Mouse (Mus musculus): Measurements from ENCODE around the gene Hist1h3e. TPM values are rescaled to one million over a fixed set of nuclear protein-coding genes. Genes with fewer than 3 reads are reported as not detected.
A peak's percentile ranks its signal among the peaks of the same experiment; 100 is the strongest.
"Not testable (repeated sequence)": the region's sequence is repeated elsewhere in the genome, so short reads cannot be mapped to it uniquely, and the experiment has no call there.

The Hist1h3e gene
- polyA plus RNA-seq, 1 experiment from 2014 or later: 2.6 TPM

GRCm38 (mm10) chr13:23577835-23578234 is 15.7 kb upstream of the Hist1h3e start:
- Histone ChIP-seq H3K9ac (replicated peaks) (no peak overlapping the region), H3K4me2 (replicated peaks) (no peak overlapping the region), H3K4me1 (peaks cover 40% of the 10 kb centered on the region), H3K36me3 (no peaks in the 10 kb centered on the region), H3K4me3 (no peak overlapping the region), H3K27ac (replicated peaks) (no peak overlapping the region), H3K27me3 (no peaks in the 10 kb centered on the region), H3K9me3 (no peaks in the 10 kb centered on the region)
- 93% methylated on average over 1 of the region's 1 CpGs for WGBS
- no peak for ATAC-seq (replicated peaks)

GRCm38 (mm10) chr13:23576906-23577639 is 14.9 kb upstream of the Hist1h3e start:
- no peaks in the 10 kb centered on the region for H3K36me3 ChIP-seq
- 32% methylated on average over 6 of the region's 6 CpGs for WGBS
- no peaks in the 10 kb centered on the region for H3K27me3 ChIP-seq
- no peak for ATAC-seq (replicated peaks)
- peak overlapping the region; percentile 74 for H3K9ac ChIP-seq (replicated peaks)
- H3K9me3 ChIP-seq: no peaks in the 10 kb centered on the region
- H3K4me3 ChIP-seq: peak overlapping the region; percentile 47
- peak overlapping the region; percentile 72 for H3K4me2 ChIP-seq (replicated peaks)
- H3K4me1 ChIP-seq: peaks cover 40% of the 10 kb centered on the region
- peak overlapping the region; percentile 97 for H3K27ac ChIP-seq (replicated peaks)

GRCm38 (mm10) chr13:23576351-23576881 is 14.2 kb upstream of the Hist1h3e start:
- Histone ChIP-seq H3K9me3 (no peaks in the 10 kb centered on the region), H3K4me3 (peak overlapping the region; percentile 47), H3K9ac (replicated peaks) (peak overlapping the region; percentile 74), H3K27ac (replicated peaks) (peak overlapping the region; percentile 97), H3K4me1 (peaks cover 37% of the 10 kb centered on the region), H3K27me3 (no peaks in the 10 kb centered on the region), H3K4me2 (replicated peaks) (peak overlapping the region; percentile 72), H3K36me3 (no peaks in the 10 kb centered on the region)
- no peak for ATAC-seq (replicated peaks)
- WGBS: 2% methylated on average over 7 of the region's 7 CpGs

- not testable (repeated sequence) for H3K9me3 ChIP-seq; H3K36me3 ChIP-seq; H3K27me3 ChIP-seq; ATAC-seq (replicated peaks)
- WGBS: under 1% methylated on average over 15 of the region's 40 CpGs
- H3K4me1 ChIP-seq: peaks cover 35% of the 10 kb centered on the region
- H3K27ac ChIP-seq (replicated peaks): peak overlapping the region; percentile 97
- H3K4me3 ChIP-seq: peak overlapping the region; percentile 47
- H3K9ac ChIP-seq (replicated peaks): peak overlapping the region; percentile 74
- H3K4me2 ChIP-seq (replicated peaks): peak overlapping the region; percentile 72
These were observed 13.7 kb upstream of the Hist1h3e start for GRCm38 (mm10) chr13:23575864-23576313.

GRCm38 (mm10) chr13:23575271-23575851 is 13.2 kb upstream of the Hist1h3e start, which contains the start of gene Hist1h3d:
Hist1h3d (plus strand) TSS chr13:23575763.
- Histone ChIP-seq H3K9ac (replicated peaks) (peak within 1 kb of the TSS; percentile 74), H3K4me1 (peaks cover 34% of the 10 kb centered on the region), H3K36me3 (no peaks in the 10 kb centered on the region), H3K27me3 (no peaks in the 10 kb centered on the region), H3K27ac (replicated peaks) (peak within 1 kb of the TSS; percentile 97), H3K4me2 (replicated peaks) (peak within 1 kb of the TSS; percentile 72), H3K4me3 (peak within 1 kb of the TSS; percentile 47), H3K9me3 (no peaks in the 10 kb centered on the region)
- peak; percentile 61 for ATAC-seq (replicated peaks)
- under 1% methylated on average over 18 of the region's 18 CpGs for WGBS

GRCm38 (mm10) chr13:23574546-23575170 is 12.5 kb upstream of the Hist1h3e start:
- Histone ChIP-seq H3K4me2 (replicated peaks) (peak overlapping the region; percentile 72), H3K27ac (replicated peaks) (peak overlapping the region; percentile 97), H3K9ac (replicated peaks) (peak overlapping the region; percentile 43; the same call in 1 of the 2 replicates), H3K4me1 (peaks cover 38% of the 10 kb centered on the region), H3K4me3 (peak overlapping the region; percentile 50)
- not testable (repeated sequence) for H3K36me3 ChIP-seq; ATAC-seq (replicated peaks); H3K9me3 ChIP-seq; H3K27me3 ChIP-seq
- WGBS: 0% methylated on average over 13 of the region's 39 CpGs

- H3K36me3 ChIP-seq, H3K9me3 ChIP-seq, H3K27me3 ChIP-seq: not testable (repeated sequence)
- under 1% methylated on average over 40 of the region's 42 CpGs for WGBS
- Histone ChIP-seq H3K27ac (replicated peaks) (peak within 1 kb of the TSS; percentile 97), H3K4me1 (peaks cover 38% of the 10 kb centered on the region), H3K9ac (replicated peaks) (peak within 1 kb of the TSS; percentile 69), H3K4me3 (peak within 1 kb of the TSS; percentile 50), H3K4me2 (replicated peaks) (peak within 1 kb of the TSS; percentile 72)
- peak; percentile 93 for ATAC-seq (replicated peaks)
These were observed 11.8 kb upstream of the Hist1h3e start, which contains the start of the genes Hist1h2bf and Hist1h2ad for GRCm38 (mm10) chr13:23573898-23574524. Hist1h2bf (minus strand) TSS chr13:23574196. Hist1h2ad (plus strand) TSS chr13:23574381.

- not testable (repeated sequence) for H3K27me3 ChIP-seq; H3K36me3 ChIP-seq; ATAC-seq (replicated peaks); H3K9me3 ChIP-seq
- Histone ChIP-seq H3K27ac (replicated peaks) (peak overlapping the region; percentile 97), H3K4me3 (peak overlapping the region; percentile 50), H3K9ac (replicated peaks) (peak overlapping the region; percentile 69), H3K4me1 (peaks cover 38% of the 10 kb centered on the region), H3K4me2 (replicated peaks) (peak overlapping the region; percentile 64)
- 6% methylated on average over 20 of the region's 20 CpGs for WGBS
These were observed 11.1 kb upstream of the Hist1h3e start for GRCm38 (mm10) chr13:23573034-23573897.

- WGBS: 37% methylated on average over 2 of the region's 2 CpGs
- ATAC-seq (replicated peaks): no peak
These were observed 10.3 kb upstream of the Hist1h3e start for GRCm38 (mm10) chr13:23572218-23573033.

GRCm38 (mm10) chr13:23571504-23572217 is 9.5 kb upstream of the Hist1h3e start:
- peaks cover 31% of the 10 kb centered on the region for H3K4me1 ChIP-seq
- H3K9ac ChIP-seq (replicated peaks): peak overlapping the region; percentile 69
- H3K4me2 ChIP-seq (replicated peaks): peak overlapping the region; percentile 64
- not testable (repeated sequence) for H3K9me3 ChIP-seq; ATAC-seq (replicated peaks); H3K27me3 ChIP-seq; H3K36me3 ChIP-seq
- WGBS: 0% methylated on average over 20 of the region's 34 CpGs
- peak overlapping the region; percentile 50 for H3K4me3 ChIP-seq
- peak overlapping the region; percentile 97 for H3K27ac ChIP-seq (replicated peaks)

More at GRCm38 (mm10) chr13:23572218-23573033, 10.3 kb upstream of the Hist1h3e start:
- Histone ChIP-seq H3K9me3 (no peaks in the 10 kb centered on the region), H3K4me1 (peaks cover 38% of the 10 kb centered on the region), H3K27me3 (no peaks in the 10 kb centered on the region), H3K9ac (replicated peaks) (peak overlapping the region; percentile 69), H3K4me3 (peak overlapping the region; percentile 50), H3K36me3 (no peaks in the 10 kb centered on the region), H3K27ac (replicated peaks) (peak overlapping the region; percentile 97), H3K4me2 (replicated peaks) (peak overlapping the region; percentile 64)

All from forebrain, embryonic 15.5 days (tissue).